Mouse (Mus musculus) ES-Bruce4 (cell line): ENCODE measurements at regions not wholly inside any gene's neighbourhood (a gene's known extent, or its start where the extent isn't known, plus 50 kb on each side); places are given as distances from the start of the nearest gene placed in this dataset.

Experiments
- CTCF ChIP-seq: IDR thresholded peaks from one replicate; pipeline ENCODE4 v1.8.1; 2011; ENCODE audit warnings: low read depth, low read length
- EP300 ChIP-seq: IDR thresholded peaks from 2 replicates; pipeline ENCODE4 v1.6.1; 2011; ENCODE audit warnings: low read depth, low read length; ENCODE audit not compliant: insufficient read depth
- POLR2A ChIP-seq: IDR thresholded peaks from one replicate; pipeline ENCODE4 v1.8.1; 2011; ENCODE audit warnings: low read length; ENCODE audit not compliant: insufficient read depth

GRCm38 (mm10) chr11:8727007-8727406 is 62.7 kb upstream of the Tns3 start:
- TF ChIP-seq EP300 = no peak
- TF ChIP-seq CTCF = no peak
- TF ChIP-seq POLR2A = no peak
